Mouse (Mus musculus): ENCODE results near the gene Trmt10a.

DNA sequence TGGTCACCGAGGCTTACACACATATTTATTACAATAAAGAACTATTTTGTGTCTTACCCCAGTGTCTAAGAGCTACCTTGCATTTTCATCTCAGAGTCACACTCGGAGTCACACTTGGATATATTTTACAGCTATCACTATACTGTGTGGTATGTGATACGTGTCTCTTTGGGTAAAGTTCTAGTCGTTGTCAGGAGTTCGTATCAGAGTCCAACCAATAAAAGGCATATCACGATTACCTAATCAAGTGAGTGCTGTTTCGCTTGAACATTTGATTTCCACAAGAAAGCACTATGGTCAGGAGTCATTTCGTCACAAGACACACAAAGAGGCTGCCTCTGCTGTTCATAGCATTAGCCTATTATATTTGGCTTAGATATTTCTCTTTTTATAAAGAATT lies 9.8 kb upstream of the Trmt10a start:
- TF ChIP-seq GATA1 (IDR thresholded peaks at IDR 0.05; ENCODE audit: low read depth, low read length) (no peak), USF2 (IDR thresholded peaks at IDR 0.05; ENCODE audit: borderline replicate concordance in 1 of 2, insufficient read depth in 1 of 2, low read depth in 1 of 2, low read length in 2 of 2) (no peak)

All from MEL (cell line).